Mouse (Mus musculus): ENCODE measurements around the gene Tm4sf5. TPM values are rescaled to one million over a fixed set of nuclear protein-coding genes. Genes with fewer than 3 reads are reported as not detected.
A peak's percentile ranks its signal among the peaks of the same experiment; 100 is the strongest.
"Not testable (repeated sequence)": the region's sequence is repeated elsewhere in the genome, so short reads cannot be mapped to it uniquely, and the experiment has no call there.

Gene Tm4sf5
- polyA plus RNA-seq, 1 experiment from 2014 or later: 253 TPM

DNA sequence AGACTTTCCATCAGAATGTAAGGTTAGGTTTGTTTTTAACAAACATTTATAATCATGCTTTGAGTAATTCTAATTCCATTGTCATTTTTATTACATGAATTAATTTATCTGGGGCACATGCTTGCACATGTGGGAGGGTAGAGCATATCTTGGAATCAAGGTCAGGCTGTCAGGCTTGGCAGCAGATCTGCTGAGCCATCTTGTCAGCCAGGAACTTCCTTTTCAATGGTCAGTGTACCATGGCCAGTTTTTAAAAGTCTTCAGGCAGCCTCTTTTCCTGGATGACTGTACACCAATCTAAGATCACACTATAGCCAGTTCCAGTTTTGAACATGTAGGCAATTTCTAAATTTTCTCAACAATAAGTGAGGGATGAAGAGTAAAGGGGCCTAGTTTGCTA is 32.3 kb upstream of the Tm4sf5 start:
- no peaks in the 10 kb centered on the region for H3K36me3 ChIP-seq (ENCODE audit: control insufficient read depth, insufficient read depth, low read length)
- H3K27me3 ChIP-seq (replicated peaks; ENCODE audit: control insufficient read depth, insufficient read depth, low read length): no peaks in the 10 kb centered on the region
- H3K27ac ChIP-seq (ENCODE audit: low read length): no peak overlapping the region
- ATAC-seq: no peak
- no peak overlapping the region for H3K4me2 ChIP-seq (ENCODE audit: low read depth, low read length)
- no peak overlapping the region for H3K9ac ChIP-seq (ENCODE audit: low read depth, low read length)
- no peak overlapping the region for H3K4me3 ChIP-seq (ENCODE audit: low read length)
- no peaks in the 10 kb centered on the region for H3K9me3 ChIP-seq (ENCODE audit: control insufficient read depth, low read length)
- H3K4me1 ChIP-seq (ENCODE audit: control insufficient read depth, insufficient read depth, low read length): peaks cover 18% of the 10 kb centered on the region

DNA sequence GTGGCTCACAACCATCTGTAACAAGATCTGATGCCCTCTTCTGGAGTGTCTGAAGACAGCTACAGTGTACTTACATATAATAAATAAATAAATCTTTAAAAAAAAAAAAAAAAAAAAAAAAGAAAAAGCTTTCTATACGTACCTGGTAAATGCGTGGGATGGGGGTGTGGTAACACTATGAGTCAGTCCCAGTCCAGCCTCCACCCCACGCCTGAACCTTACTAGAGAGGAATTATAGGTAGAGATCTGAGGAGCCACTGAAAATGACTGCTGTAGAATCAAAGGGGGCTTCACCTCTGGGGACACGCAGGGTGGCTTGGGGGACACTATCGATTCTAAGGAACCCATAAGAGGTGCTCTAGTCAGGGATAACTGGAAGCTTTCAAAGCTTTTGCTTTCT is 31.8 kb upstream of the Tm4sf5 start:
- WGBS: 82% methylated on average over 5 of the region's 5 CpGs

DNA sequence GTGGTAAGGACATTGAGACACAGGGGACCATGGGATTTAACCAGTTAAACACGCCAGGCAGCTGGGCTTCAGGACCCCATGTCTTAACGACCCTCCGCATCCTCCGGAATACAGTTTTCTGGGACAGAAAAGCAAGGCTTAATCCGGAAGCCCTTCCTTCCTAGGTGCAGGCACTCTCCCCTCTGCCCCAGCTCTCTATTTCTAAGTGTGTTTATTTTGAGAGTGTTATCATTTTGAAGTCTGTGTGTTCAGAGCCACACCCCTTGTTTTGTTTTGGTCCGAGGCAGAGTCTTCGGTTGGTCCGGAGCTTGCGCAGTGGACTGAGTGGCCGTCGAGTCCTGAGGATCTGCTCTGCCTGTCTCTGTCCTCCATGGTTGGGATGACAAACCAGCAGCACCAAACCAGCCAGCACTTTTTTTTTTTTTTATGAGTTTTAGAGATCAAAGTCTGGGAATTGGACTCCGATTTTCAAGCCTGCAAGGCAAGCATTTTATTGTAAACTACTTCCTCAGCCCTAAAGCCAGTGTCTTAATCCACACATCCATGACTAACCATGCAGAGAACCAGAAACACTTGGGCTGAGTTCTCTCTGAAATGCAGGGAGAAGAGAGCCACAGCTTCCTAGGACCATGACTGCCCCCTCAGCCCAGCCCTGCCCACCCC is 30.0 kb upstream of the Tm4sf5 start:
- H3K4me2 ChIP-seq (ENCODE audit: low read depth, low read length): peak overlapping the region; percentile 35; the same call in 1 of the 2 replicates
- H3K36me3 ChIP-seq (ENCODE audit: control insufficient read depth, insufficient read depth, low read length): no peaks in the 10 kb centered on the region
- H3K27ac ChIP-seq (ENCODE audit: low read length): peak overlapping the region; percentile 78
- H3K4me1 ChIP-seq (ENCODE audit: control insufficient read depth, insufficient read depth, low read length): peaks cover 12% of the 10 kb centered on the region
- H3K9me3 ChIP-seq (ENCODE audit: control insufficient read depth, low read length): no peaks in the 10 kb centered on the region
- no peak overlapping the region for H3K4me3 ChIP-seq (ENCODE audit: low read length)
- no peaks in the 10 kb centered on the region for H3K27me3 ChIP-seq (replicated peaks; ENCODE audit: control insufficient read depth, insufficient read depth, low read length)
- peak; percentile 82 for ATAC-seq
- WGBS: 53% methylated on average over 12 of the region's 12 CpGs
- H3K9ac ChIP-seq (ENCODE audit: low read depth, low read length): no peak overlapping the region

More for the DNA sequence above, 31.8 kb upstream of the Tm4sf5 start:
- H3K27me3 ChIP-seq (replicated peaks; ENCODE audit: control insufficient read depth, insufficient read depth, low read length); H3K9ac ChIP-seq (ENCODE audit: low read depth, low read length); H3K4me2 ChIP-seq (ENCODE audit: low read depth, low read length); H3K36me3 ChIP-seq (ENCODE audit: control insufficient read depth, insufficient read depth, low read length); H3K27ac ChIP-seq (ENCODE audit: low read length); H3K9me3 ChIP-seq (ENCODE audit: control insufficient read depth, low read length); ATAC-seq; H3K4me3 ChIP-seq (ENCODE audit: low read length): not testable (repeated sequence)
- peaks cover 18% of the 10 kb centered on the region for H3K4me1 ChIP-seq (ENCODE audit: control insufficient read depth, insufficient read depth, low read length)

DNA sequence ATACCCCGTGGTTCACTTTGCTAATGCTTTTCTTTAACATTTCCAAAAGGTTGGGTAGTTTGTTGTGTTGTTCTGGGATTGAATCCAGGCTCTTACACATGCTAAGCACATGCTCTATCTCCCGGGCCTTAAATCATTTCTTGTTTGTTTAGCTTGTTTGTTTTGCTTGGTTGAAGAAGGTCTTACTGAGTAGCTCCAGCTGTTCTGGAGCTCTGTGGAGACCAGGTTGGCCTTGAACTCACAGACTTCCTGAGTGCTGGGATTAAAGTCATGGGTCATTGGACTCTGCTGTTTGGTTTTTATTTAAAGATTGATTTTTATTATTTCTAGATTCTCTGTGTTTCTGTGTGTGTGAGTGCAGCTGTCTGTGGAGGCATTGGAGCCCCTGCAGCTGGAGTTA is 19.5 kb upstream of the Tm4sf5 start:
- ATAC-seq: no peak
- WGBS: 42% methylated on average over 2 of the region's 2 CpGs
- H3K36me3 ChIP-seq (ENCODE audit: control insufficient read depth, insufficient read depth, low read length): no peaks in the 10 kb centered on the region

DNA sequence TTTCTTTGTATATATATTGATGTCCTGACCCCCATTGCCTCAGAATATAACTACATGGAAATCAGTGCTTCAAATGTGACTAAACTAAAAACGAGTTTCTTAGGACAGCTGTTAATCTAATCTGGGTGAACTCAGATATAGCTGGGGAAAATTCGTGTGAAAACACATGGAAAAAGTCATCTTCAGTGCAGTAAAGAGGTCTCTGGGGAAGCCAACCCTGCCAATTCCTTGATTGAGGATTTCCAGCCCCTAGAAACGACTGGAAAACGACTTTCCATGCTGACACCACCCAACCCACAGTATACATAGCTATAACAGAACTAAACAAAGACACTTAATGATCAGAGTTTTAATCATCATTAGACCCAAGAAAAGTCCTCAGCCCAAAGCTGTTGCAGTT is 17.2 kb upstream of the Tm4sf5 start:
- no peaks in the 10 kb centered on the region for H3K27me3 ChIP-seq (replicated peaks; ENCODE audit: control insufficient read depth, insufficient read depth, low read length)

More for the DNA sequence above, 19.5 kb upstream of the Tm4sf5 start:
- H3K9me3 ChIP-seq (ENCODE audit: control insufficient read depth, low read length): no peaks in the 10 kb centered on the region
- H3K9ac ChIP-seq (ENCODE audit: low read depth, low read length): no peak overlapping the region
- H3K27me3 ChIP-seq (replicated peaks; ENCODE audit: control insufficient read depth, insufficient read depth, low read length): no peaks in the 10 kb centered on the region
- H3K4me3 ChIP-seq (ENCODE audit: low read length): no peak overlapping the region
- no peaks in the 10 kb centered on the region for H3K4me1 ChIP-seq (ENCODE audit: control insufficient read depth, insufficient read depth, low read length)
- H3K4me2 ChIP-seq (ENCODE audit: low read depth, low read length): no peak overlapping the region
- H3K27ac ChIP-seq (ENCODE audit: low read length): no peak overlapping the region

DNA sequence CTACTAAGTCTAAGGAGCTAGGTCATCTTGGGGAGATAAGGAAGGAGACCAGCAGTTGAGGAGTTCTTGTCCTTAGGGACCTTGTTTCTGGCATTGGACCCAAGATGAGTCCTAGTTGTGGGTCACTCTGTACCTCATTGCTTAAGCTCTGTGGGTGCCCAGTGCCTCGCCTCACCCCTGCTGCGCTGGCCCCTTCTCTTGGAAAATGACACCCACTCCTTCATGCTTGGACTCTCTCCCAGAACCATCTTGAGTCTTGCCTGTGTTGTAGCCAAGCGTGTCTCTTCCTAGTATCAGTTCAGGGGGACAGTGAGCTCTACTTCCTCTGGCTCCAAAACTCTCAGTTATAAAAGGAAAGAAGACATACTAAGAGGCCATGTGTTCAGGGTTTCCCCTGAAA is 15.9 kb upstream of the Tm4sf5 start:
- Histone ChIP-seq H3K27ac (ENCODE audit: low read length) (no peak overlapping the region), H3K4me2 (ENCODE audit: low read depth, low read length) (no peak overlapping the region), H3K27me3 (replicated peaks; ENCODE audit: control insufficient read depth, insufficient read depth, low read length) (no peaks in the 10 kb centered on the region), H3K9ac (ENCODE audit: low read depth, low read length) (no peak overlapping the region), H3K9me3 (ENCODE audit: control insufficient read depth, low read length) (no peaks in the 10 kb centered on the region), H3K36me3 (ENCODE audit: control insufficient read depth, insufficient read depth, low read length) (no peaks in the 10 kb centered on the region), H3K4me3 (ENCODE audit: low read length) (no peak overlapping the region), H3K4me1 (ENCODE audit: control insufficient read depth, insufficient read depth, low read length) (no peaks in the 10 kb centered on the region)
- ATAC-seq: no peak
- 86% methylated on average over 3 of the region's 3 CpGs for WGBS

More for the DNA sequence above, 17.2 kb upstream of the Tm4sf5 start:
- Histone ChIP-seq H3K27ac (ENCODE audit: low read length) (no peak overlapping the region), H3K4me2 (ENCODE audit: low read depth, low read length) (no peak overlapping the region), H3K36me3 (ENCODE audit: control insufficient read depth, insufficient read depth, low read length) (no peaks in the 10 kb centered on the region), H3K9me3 (ENCODE audit: control insufficient read depth, low read length) (no peaks in the 10 kb centered on the region), H3K4me3 (ENCODE audit: low read length) (no peak overlapping the region), H3K4me1 (ENCODE audit: control insufficient read depth, insufficient read depth, low read length) (no peaks in the 10 kb centered on the region), H3K9ac (ENCODE audit: low read depth, low read length) (no peak overlapping the region)
- no peak for ATAC-seq
- 50% methylated on average over 4 of the region's 4 CpGs for WGBS

DNA sequence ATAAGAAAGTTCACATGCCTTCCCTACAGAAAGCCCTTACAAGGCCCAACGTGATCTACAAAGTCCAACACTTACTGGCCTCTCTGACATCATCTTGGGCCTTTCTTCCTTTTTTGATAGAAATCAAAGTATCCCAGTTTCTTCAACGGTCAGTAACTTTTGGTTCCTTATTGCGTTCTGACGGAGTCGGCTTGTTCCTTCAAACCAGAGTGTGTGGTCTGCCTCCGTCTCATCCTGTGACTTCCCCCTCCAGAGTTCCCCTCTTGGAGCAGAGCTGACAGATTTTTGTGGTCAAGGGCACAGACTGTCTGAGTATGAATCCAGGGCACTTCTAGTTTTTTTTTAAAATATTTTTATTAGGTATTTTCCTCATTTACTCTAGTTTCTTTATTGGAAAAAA is 15.4 kb upstream of the Tm4sf5 start:
- Histone ChIP-seq H3K4me1 (ENCODE audit: control insufficient read depth, insufficient read depth, low read length) (no peaks in the 10 kb centered on the region), H3K27ac (ENCODE audit: low read length) (no peak overlapping the region), H3K27me3 (replicated peaks; ENCODE audit: control insufficient read depth, insufficient read depth, low read length) (no peaks in the 10 kb centered on the region), H3K36me3 (ENCODE audit: control insufficient read depth, insufficient read depth, low read length) (no peaks in the 10 kb centered on the region), H3K9me3 (ENCODE audit: control insufficient read depth, low read length) (no peaks in the 10 kb centered on the region), H3K4me2 (ENCODE audit: low read depth, low read length) (no peak overlapping the region), H3K9ac (ENCODE audit: low read depth, low read length) (no peak overlapping the region), H3K4me3 (ENCODE audit: low read length) (no peak overlapping the region)
- WGBS: 89% methylated on average over 6 of the region's 6 CpGs
- ATAC-seq: no peak

DNA sequence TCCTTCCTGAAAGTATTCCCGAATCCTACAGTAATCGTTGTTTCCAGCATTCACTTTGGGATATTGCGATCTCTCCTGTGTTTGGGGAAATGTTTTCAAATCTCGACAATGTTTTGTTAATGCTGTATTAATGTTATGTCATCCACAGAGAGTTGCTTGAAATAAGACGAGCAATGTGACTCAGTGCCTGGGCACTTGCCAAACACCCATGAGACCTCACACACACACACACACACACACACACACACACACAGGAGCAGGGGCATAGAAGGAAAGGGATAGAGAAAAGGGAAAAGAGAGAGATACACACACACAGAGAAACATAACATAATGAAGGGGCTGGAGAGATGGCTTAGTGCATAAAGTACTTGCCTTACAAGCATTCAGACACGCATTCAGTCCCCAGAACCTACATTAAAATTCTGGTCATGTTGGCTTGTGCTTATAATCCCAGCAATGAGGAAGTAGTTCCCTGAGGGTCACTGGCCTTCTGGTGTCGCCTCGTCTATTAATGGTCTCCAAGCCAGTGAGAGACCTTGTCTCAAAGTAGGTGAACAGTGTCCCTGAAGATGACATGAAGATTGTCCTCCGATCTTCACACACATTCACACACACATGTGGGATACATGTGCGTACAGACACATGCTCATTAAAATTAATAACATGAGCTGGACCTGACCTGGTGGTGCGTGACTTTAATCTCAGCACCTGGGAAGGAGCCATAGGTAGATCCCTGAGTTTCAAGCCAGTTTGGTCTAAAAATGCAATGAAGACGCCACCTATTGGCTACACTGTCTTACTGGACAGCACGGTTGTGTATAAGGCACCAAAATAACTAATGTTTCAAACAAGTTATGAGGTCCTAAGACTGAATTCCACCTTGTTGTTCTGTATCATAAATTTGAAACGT is 5.2 kb upstream of the Tm4sf5 start:
- peaks cover 6% of the 10 kb centered on the region; the same call in 1 of the 2 replicates for H3K4me1 ChIP-seq (ENCODE audit: control insufficient read depth, insufficient read depth, low read length)
- ATAC-seq: peak; percentile 11; the same call in 1 of the 2 replicates
- H3K4me2 ChIP-seq (ENCODE audit: low read depth, low read length): no peak overlapping the region
- H3K27me3 ChIP-seq (replicated peaks; ENCODE audit: control insufficient read depth, insufficient read depth, low read length): no peaks in the 10 kb centered on the region
- H3K27ac ChIP-seq (ENCODE audit: low read length): peak overlapping the region; percentile 65
- H3K9me3 ChIP-seq (ENCODE audit: control insufficient read depth, low read length): no peaks in the 10 kb centered on the region
- no peaks in the 10 kb centered on the region for H3K36me3 ChIP-seq (ENCODE audit: control insufficient read depth, insufficient read depth, low read length)
- no peak overlapping the region for H3K9ac ChIP-seq (ENCODE audit: low read depth, low read length)
- no peak overlapping the region for H3K4me3 ChIP-seq (ENCODE audit: low read length)
- 63% methylated on average over 14 of the region's 14 CpGs for WGBS

DNA sequence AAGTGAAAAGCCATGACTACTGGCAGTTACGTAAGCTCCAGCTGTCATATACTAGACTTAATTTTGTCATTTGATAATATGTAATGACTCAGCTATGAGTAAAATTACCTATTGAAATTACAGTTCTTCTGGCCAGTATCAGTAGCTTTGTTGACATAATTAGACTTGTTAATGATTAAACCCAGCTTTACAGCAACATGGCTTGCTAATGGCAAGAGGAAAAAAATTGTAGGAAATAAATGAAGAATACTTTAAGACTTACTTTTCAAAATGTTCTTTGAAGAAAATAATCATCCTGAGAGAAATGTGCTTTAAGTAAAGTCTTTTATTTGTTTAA is 4.6 kb upstream of the Tm4sf5 start:
- H3K4me3 ChIP-seq (ENCODE audit: low read length): no peak overlapping the region
- H3K9ac ChIP-seq (ENCODE audit: low read depth, low read length): no peak overlapping the region
- no peaks in the 10 kb centered on the region for H3K27me3 ChIP-seq (replicated peaks; ENCODE audit: control insufficient read depth, insufficient read depth, low read length)
- H3K27ac ChIP-seq (ENCODE audit: low read length): peak overlapping the region; percentile 65
- 59% methylated on average over 1 of the region's 1 CpGs for WGBS
- peaks cover 6% of the 10 kb centered on the region; the same call in 1 of the 2 replicates for H3K4me1 ChIP-seq (ENCODE audit: control insufficient read depth, insufficient read depth, low read length)
- no peak overlapping the region for H3K4me2 ChIP-seq (ENCODE audit: low read depth, low read length)
- H3K36me3 ChIP-seq (ENCODE audit: control insufficient read depth, insufficient read depth, low read length): no peaks in the 10 kb centered on the region
- peak; percentile 37; the same call in 1 of the 2 replicates for ATAC-seq
- no peaks in the 10 kb centered on the region for H3K9me3 ChIP-seq (ENCODE audit: control insufficient read depth, low read length)

Data from intestine, embryonic 16.5 days (tissue).